Mouse (Mus musculus) lung, postnatal 25 days (tissue): Measurements from ENCODE around the gene Gabrg3.
"Not testable (repeated sequence)": the region's sequence is repeated elsewhere in the genome, so short reads cannot be mapped to it uniquely, and the experiment has no call there.

Experiments
- DNase-seq: peaks from one replicate; pipeline ENCODE4 v3.0.0; 2022; ENCODE audit warnings: low spot score

The Gabrg3 gene

GRCm38 (mm10) chr7:57312018-57312417, 75.0 kb downstream of the Gabrg3 start:
- no peak for DNase-seq

GRCm38 (mm10) chr7:57307337-57307736, 79.7 kb downstream of the Gabrg3 start:
- no peak for DNase-seq

GRCm38 (mm10) chr7:57296639-57297038, 90.3 kb downstream of the Gabrg3 start:
- DNase-seq, result no peak

DNA sequence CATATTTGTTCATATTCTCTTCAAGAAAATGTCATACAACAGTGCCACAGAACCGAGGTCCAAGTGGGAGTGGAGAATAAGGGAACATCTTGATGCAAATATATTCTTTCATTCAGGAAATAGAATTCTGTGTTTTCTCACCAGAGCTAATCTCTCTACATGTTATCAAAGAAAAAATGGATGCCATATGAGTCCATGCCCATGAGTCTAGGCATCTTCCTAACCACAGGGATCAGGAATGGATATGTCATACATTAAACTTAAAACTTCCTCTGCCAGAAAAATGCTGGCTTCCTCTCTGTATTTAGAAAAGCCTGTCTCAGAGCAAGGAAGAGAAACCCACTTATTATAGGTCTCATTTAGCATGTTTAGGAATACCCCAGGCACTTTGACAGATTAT, 92.9 kb downstream of the Gabrg3 start:
- no peak for DNase-seq

- no peak for DNase-seq
These were observed 93.4 kb downstream of the Gabrg3 start for GRCm38 (mm10) chr7:57293564-57293963.

DNA sequence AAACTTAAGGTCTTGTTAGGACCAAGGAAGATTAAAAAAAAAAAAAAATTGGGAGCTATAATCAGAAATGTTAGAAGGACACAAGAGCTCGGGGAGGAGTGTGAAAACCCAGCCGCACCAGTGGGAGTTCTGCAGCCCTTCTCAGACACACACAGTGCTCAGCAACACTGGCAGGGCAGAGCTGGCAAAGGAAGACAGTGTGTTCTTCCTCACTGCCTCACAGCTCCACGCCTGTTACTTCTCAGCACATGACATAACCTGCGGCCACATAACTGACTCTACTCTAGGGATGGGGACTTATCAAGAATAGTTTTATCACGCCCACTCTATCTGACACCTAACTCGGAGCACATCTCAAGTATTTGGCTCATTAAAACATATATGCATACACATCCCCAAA, 103.8 kb downstream of the Gabrg3 start:
- no peak for DNase-seq

DNA sequence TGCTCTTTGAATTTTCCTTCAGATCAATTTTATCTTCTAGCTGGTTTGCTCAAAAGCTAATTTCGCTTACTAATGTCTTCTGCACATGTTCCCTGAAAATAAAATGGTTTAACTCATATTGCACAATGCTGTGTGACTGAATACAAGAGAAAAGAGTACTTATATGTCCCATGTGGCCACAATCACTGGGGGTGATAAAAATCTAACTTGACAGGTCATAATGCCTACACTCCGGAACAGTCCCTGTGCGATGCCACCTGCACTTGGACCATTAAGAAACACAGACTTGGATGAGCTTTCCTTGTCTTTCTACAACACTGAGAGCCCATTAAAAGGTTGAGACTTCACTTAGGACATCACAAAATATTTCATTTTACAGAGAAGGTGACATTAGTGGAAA, 108.1 kb downstream of the Gabrg3 start:
- DNase-seq, result no peak

DNA sequence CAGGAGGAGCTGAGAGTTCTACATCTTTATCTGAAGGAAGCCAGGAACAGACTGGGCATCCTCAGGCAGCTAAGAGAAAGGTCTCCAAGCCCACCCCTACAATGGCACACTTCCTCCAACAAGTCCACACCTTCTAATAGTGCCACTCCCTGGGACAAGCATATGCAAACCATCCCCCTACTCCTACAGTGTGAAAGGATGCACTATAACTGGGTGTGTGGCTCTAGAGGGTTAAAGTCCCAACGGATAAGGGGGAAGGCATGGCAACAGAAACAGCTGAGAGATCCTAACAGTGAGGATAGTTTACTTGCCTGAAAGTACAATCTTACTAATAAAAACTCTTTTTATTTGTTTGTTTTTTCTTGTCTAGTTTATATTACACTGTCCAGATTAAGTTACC, 126.8 kb downstream of the Gabrg3 start:
- DNase-seq, result no peak

DNA sequence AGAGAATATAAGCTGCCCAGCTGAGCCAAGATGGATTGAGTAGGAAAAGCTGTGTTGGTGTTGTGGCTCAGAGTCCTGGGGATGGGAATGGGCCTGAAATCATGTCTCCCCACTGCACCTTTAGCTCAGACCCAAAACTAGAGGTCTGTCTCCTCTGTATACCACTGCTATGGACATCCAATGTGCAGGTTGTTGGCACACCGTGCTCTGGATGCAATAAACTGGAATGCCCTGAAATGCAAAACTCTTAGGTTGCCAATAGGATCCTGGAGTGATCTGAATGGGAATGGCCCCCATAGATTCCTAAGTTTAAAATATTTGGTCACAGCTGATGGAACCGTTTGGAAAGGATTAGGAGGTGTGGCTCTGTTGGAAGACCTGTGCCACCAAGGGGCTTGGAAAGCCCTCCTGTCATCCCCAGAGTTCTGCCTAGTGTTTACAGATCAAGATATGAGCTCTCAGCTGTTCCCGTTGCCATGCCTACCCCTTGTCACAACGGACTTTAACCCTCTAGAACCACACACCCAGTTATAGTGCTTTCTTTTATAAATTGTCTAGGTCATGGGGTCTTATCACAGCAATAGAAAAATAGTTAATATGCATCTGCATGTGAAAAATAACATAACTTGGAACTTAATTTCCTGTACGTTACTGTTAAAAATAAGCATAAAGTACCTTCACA, 128.0 kb downstream of the Gabrg3 start:
- no peak for DNase-seq

DNA sequence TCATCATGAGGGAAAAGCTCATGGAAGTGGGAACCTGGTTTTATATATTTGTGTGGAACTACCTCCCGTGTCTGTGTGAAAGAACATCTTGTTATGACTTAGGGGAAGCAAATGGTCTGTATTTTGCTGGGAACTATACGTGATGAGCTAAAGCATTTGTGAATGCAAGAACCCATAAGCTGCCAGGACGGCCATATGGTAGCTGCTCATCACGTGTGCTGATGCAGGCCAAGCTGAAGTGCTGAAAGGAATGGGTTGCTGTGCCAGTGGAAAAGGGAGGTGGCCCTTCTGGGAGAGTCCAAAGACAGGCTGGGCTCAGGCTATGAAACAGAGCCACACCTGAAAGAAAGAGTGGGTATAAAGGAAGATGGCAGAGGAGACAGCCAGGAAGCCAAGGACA, 143.0 kb downstream of the Gabrg3 start:
- no peak for DNase-seq

GRCm38 (mm10) chr7:57214119-57214518, 172.9 kb downstream of the Gabrg3 start:
- DNase-seq, result no peak

DNA sequence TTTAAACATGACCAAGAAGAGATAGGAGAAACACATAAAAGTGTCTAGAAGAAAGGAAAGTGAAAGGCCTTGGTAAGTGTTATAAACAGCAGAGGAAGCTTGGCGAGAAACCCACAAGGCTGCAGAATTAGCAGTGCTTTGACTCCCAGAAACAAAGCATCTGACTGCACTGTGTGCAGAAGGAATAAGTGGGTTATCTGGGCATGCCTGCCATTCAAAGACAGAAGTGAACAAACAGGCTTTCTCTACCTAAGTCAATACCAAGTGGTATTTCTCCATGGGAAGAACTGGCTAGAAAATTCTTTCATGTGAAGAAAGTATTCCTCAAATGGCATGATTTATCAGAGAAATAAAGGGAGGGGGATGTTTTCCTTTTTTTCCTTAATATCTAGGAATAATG, 201.0 kb downstream of the Gabrg3 start:
- DNase-seq, result no peak

DNA sequence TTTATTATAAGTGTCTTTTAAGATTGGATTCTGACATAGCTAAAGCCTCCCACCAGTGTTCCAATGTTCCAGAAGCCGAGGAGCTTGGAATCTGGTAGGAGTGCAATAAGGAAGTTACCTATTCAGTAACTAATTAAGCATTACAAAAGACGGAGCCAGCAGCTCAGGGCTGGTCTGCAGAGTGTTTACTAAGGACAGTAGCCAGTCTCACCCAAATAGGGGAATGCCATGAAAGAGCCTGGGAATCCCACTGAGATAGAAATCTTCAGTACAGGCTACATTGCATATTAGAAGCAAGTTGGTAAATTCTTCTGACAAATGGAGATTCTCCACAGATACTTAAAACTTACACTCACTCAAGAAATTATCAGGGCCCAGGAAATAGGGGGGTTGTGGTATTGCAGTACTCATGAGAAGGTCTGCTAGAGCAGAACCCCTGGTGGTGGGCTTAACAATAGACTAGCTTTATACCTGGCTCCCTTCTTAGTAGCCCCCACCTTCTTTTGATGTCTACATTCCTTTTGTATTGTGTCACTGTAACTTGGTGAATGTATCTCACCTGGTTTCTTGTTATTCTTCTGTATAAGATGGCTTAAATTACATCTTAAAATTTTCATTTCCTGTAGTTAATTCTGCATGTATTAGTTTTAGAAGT, 211.0 kb downstream of the Gabrg3 start:
- not testable (repeated sequence) for DNase-seq

DNA sequence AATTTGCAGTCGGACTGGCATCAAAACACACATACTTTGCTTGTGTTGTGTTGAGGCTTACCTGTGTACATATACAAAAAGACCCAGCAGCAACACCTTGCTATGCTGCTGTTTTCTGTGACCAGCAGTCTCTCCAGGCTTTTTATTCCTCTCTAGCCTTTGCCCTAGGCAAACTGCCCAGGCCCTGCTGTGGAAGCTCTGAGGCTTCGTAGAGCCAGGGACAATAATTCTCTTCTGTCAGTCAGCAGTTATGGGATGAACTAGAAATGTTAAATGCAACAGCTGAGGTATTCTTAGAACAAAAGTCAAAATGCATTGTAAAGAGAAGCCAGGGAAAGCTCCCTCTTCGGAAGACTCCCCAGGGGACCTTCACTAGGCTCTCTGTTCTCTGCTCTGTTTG, 220.1 kb downstream of the Gabrg3 start:
- DNase-seq, result no peak

DNA sequence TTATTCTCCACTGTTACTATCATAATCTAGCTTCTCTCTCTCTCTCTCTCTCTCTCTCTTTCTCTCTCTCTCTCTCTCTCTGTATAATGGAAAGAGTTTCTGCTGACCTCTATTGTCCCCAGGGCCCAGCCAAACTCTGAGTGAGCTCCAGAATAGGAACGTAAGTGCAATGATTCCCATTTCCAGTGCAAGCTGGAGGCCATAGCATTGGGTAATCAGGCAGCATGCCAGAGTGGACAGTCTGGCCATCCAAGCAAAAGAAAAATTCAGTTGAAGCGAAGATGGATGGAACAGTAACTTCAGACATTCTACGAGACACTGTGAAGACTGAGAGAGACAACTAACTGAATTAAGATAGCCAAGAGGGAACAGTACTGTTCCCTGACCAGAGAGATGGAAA, 228.8 kb downstream of the Gabrg3 start:
- DNase-seq, result peak; percentile 1

DNA sequence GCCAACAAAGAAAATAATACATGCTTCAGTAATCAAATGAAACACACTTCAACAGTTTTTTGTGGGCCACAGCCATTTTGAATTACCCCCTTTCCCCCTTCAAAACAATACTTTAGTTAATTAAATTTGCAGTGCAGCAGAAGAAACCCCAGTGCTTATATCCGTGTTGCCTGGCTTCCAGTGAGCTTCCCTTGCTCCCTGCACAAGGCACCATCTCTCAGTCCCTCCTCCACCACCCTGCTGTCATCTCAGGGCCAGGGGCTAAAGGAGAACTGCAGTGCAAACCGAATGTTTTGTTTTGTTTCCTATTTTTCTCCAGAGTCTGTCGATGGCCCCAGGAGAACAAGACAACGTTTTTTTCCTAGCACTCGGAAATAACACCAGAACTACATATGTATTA, 233.2 kb downstream of the Gabrg3 start:
- DNase-seq, result no peak

DNA sequence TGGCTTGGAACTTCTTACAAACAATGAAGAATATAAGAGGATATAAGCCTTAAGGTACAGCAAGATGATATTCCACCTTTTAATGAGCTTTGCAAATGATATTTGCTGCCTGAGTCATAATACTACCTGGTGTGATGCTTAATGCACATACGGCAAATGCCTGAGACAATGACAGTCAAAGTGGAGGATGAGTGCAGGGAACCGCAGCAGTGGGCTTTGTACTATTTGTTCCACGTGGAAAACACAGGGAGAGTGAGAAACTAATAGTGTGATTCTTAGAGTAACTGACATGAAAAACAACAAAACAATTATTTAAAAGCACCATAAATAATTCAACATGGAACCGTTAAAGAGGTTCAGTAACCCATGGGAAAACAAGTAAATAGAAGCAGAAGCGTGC, 236.2 kb downstream of the Gabrg3 start:
- no peak for DNase-seq

DNA sequence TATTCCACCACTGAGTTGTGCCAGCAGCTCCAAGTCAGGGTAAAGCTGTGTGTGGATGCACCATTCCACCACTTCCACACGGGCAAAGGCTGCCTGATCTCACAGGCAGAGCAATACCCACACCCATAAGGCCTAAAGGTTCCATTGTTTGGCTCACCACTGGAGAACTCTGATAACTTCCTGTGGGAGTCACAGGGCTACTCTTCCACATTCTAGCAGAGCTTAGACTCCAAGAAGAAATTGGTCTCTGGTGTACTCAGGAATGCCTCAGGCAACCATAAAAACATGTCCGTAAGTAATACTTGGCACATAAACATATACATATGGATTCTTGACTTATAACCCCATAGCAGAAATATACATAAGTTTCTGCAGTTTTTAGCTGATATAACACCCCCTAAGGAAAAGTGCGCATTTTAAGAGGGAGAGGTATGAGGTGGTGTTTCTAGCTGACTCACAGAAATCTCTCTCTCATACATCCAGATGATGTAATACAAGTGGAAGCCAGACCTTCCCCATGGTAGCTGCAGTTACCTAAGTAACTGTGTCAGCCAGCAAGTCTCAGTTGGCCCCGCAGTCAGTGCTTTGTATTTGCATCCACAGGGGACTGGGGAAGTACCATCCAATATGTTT, 248.8 kb downstream of the Gabrg3 start:
- no peak for DNase-seq

DNA sequence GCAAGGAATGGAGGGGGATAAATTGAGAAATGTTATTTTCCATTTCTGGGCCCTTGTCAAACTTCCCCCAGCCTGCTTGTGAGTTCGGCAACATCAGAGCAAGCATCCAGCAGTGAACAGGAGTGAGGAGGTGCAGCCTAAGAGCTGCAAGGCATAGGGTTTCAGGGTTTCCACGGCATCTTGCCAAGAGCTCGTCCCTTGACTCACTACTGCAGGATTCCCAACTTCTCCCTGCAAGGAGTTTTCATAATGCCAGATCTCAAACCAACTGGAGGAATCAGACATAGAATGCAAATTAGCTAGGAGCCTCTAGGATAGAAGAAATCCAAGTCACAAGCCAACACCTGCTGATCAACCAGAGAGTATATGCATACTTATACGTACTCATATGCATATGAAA, 254.0 kb downstream of the Gabrg3 start:
- DNase-seq, result no peak

- no peak for DNase-seq
These were observed 254.5 kb downstream of the Gabrg3 start for GRCm38 (mm10) chr7:57132471-57132870.

DNA sequence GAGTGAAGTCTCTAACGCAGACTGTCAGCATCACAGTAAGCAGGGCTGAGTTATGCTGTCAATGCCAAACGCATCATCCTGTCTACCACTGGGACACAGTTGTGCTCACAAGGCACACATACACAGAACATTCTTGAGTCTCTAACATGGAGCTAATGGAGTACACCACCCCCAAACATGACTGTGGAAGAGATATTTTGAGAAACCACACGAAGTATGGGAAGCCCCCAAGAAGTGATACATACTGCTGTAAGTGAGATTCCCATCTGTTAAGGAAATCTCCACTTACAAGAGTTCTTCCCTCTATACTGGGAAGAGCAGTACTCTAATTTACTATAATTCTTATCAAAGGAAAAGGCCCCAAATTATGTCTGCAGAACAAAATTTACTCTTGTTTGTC, 286.9 kb downstream of the Gabrg3 start:
- no peak for DNase-seq

DNA sequence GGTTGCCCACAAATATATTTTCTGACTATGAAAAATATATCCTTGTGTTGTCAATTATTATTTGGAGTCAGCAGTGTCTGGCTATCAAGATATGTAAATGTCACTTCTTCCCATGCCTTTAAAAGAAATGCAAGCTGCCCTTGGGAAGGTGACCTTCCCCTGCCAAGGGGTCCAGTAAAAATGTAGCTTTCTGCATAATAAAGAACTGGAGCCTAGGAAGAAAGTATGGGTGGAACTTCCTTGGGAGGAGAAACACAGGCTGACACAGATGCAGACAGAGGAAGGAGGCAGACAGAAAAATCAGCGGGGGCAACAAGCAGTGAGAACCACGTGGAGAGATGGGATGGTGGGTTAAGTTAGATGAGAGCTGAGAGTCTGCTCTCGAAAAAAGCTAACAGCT, 304.9 kb downstream of the Gabrg3 start:
- no peak for DNase-seq

- DNase-seq, result no peak
These were observed 315.4 kb downstream of the Gabrg3 start for GRCm38 (mm10) chr7:57071435-57072160.
